Mouse (Mus musculus) common myeloid progenitor, adult 5-6 weeks (primary cell): ENCODE data around the gene 5830473C10Rik. TPM values are rescaled to one million over a fixed set of nuclear protein-coding genes. Genes with fewer than 3 reads are reported as not detected.
"Not testable (repeated sequence)": the region's sequence is repeated elsewhere in the genome, so short reads cannot be mapped to it uniquely, and the experiment has no call there.

ENCODE experiments used
- ATAC-seq: replicated peaks from 2 replicates; pipeline ENCODE4 v1.8.0; 2016; ENCODE audit warnings: low read depth, mild to moderate bottlenecking, moderate TSS enrichment, inconsistent platforms; ENCODE audit not compliant: poor library complexity, severe bottlenecking
- total RNA-seq: library from RNA; stranded (forward); fragments of 200-1000, 187-1606 nt; gene quantifications from 2 replicates; pipeline ENCODE4 v1.2.3, GENCODE M21; 2017

The 5830473C10Rik gene
- total RNA-seq, 1 experiment from 2014 or later: 0.09 TPM

DNA sequence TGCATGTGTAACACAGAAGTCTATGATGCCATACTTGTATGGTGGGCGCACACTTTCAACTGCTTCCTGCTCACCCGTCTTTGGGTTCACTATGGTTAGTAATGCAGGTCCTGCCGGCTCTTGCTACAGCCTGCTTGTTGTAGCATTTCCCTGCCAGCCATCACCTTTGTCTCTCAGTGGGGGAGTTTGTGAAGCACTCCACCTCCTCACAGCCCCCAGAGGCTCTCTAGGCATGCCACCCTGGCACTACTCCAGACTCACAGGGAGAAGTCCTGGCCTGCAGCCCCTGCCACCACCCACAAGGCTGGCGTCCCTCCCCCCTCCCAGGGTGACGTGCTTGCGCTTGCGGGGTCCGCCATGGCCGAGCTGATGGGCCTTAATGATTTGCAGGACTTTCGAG is 29.8 kb downstream of the 5830473C10Rik start:
- no peak for ATAC-seq

DNA sequence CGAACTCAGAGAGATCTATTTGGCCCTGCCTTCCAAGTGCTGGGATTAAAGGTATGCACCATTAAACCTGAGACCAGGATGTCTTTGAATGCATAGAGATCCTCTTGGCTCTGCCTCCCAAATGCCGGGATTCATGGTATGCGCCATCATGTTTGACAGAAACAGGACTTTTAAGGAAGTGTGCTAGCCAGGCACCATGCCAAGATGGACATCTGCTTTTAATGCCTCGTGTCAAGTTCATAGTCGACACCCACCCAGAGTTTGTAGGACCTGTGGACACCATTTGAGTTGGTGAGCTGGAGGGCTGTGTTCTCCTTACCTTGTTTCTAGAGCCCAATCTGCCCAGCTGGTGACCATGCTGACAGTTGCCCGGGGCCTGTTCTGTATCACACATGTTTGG is 31.0 kb downstream of the 5830473C10Rik start:
- no peak for ATAC-seq

DNA sequence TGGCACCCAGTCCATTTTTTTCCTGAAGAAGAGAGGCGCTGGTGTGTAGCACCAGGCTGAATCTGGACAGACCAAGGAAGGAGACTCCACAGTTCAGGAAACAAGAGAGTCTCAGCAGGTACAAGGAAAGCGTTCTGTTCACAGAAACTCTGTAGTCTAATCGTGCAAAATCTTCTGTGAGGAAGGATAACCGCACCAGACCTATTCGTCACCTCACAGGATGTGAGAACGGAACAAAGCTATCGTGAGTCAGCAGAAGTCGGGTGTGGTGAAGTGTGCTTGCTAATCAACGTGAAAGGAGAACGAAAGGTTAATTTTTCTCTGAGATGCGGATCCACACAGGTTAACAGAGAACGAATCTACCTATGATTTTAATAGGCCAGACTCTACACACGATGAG is 34.0 kb downstream of the 5830473C10Rik start:
- peak; percentile 96 for ATAC-seq

- no peak for ATAC-seq
Measured at GRCm38 (mm10) chr5:90596155-90596554, 35.2 kb downstream of the 5830473C10Rik start.

- peak; percentile 81; the same call in 1 of the 2 replicates for ATAC-seq
Measured at GRCm38 (mm10) chr5:90601469-90601868, 40.6 kb downstream of the 5830473C10Rik start.

DNA sequence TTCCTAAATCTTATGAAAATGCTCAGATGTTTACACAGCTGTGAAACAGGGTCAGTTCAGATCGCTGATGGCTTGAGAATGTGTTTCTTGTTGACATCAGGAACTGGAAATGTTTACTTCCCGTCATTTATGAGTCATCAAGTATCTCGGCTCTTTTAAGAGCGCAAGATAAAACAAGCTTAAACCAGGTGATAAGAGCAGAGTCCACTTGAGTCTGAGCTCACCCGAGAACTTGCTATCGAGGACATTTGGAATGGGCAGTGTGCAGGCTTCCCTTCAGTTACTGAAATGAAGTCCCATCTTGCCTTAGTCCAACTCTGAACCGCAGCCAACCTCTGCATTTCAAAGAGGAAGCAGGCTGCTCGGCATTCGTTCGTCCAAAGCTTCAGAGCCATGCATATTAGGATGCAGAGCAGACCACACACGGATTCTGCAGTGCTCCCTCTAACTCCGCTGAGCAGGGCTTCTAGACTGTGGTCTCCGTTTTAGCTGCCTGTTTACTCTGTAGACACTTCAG is 42.6 kb downstream of the 5830473C10Rik start:
- ATAC-seq: peak; percentile 68

- peak; percentile 87 for ATAC-seq
Measured at GRCm38 (mm10) chr5:90608906-90609305, 48.0 kb downstream of the 5830473C10Rik start.

- peak; percentile 20; the same call in 1 of the 2 replicates for ATAC-seq
Measured at GRCm38 (mm10) chr5:90611388-90611787, 50.5 kb downstream of the 5830473C10Rik start.

DNA sequence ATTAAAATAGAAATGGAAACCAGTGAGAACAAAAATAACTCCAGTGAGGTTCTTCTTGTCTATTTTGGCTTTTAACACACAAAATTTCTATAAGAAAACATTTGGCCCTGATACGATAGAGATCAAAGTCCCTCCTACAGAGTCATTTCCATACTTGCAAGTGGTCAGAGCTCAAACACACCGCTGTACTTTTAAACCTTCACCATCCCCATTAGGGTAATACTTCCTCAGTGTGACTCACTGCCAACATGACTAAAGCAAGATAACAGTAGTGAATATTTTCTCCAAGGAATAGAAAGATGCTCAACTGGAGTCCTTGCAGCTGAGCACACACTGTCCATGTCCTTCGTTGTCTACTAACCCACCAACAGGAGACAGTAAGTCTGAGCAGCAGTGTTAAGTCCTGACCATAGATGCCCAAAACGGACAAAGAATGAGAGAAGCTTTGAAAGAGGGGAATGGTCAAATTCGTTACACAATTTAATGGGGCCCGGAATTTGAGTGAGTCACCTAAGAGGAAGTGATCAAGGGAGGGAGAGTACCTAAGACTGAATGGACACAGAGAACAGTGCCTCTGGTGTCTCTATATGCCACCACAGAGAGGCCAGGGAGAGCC is 51.2 kb downstream of the 5830473C10Rik start:
- peak; percentile 46; the same call in 1 of the 2 replicates for ATAC-seq

- ATAC-seq: not testable (repeated sequence)
Measured at GRCm38 (mm10) chr5:90612751-90613150, 51.8 kb downstream of the 5830473C10Rik start.

GRCm38 (mm10) chr5:90617859-90618258 is 57.0 kb downstream of the 5830473C10Rik start:
- peak; percentile 32; the same call in 1 of the 2 replicates for ATAC-seq

DNA sequence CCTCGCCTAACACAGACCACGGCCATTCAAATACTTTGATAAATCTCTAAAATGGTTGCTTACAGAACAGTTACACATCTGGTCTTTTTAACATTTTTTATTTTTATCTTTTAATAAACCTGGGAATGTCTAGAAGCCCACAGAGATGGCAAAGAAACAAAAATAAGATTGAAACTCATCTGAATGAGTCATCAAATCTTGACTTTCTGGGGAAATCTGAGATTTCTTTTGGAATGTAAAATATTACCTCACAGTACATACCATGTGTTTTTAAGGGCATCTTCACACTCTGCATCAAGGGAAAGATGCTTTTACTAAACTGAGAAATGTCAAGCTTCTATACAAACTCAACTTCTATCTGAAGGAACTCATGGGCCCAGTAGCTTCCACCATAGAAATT is 60.4 kb downstream of the 5830473C10Rik start:
- no peak for ATAC-seq

- ATAC-seq: no peak
Measured at GRCm38 (mm10) chr5:90621726-90622125, 60.8 kb downstream of the 5830473C10Rik start.

DNA sequence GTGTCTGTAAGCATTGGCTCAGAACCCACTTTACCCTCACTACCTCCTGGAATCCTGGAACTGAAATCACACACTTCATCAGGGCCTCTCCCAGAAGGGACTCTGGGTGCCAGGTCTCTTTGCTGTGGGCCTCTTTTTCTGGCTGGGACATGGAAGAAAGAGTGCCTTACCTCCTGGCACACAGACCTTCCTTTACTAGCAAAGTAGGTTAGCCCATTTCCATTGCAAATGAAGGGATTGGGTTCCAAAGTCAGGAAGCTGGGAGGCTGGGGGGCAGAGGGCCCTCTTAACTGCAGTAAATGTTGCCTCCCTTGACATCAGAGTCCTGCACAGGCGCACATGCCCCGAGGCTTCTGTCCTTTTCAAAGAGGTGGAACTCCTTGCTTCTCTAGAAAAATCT is 62.3 kb downstream of the 5830473C10Rik start:
- ATAC-seq: no peak

DNA sequence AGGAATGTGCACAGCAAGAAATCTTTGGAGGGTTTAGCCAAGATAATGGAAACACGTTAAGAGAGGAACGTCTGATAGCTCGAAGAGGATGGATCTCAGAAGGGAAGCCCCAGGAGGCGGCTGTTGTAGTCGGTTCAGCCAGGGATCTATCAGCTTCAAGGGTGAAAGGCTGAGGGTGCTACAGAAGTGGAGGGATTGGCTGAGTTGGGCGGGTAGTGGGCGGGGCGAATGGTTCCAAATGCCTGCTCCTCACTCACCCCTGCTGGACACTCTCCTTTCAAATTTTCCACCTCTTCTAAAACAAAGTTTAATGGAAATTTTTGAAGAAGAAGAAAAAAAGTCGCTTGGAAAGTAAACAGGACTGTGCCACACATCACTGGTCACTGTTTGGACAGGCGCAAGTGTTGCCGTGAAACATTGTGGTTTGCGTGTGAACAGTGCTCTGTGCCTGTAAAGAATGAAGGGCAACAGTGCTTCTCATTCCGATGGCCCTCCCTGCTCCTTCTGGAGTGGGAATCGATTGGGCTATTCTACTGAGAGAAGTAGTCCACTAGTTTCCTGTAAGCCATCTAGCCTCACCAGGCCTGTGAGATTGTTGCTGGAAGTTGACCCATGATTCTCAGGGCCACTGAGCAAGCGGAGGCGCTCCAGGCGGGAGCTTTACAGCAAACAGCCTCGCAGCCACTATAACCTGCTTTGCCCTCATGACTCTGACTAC is 64.0 kb downstream of the 5830473C10Rik start:
- ATAC-seq: no peak

DNA sequence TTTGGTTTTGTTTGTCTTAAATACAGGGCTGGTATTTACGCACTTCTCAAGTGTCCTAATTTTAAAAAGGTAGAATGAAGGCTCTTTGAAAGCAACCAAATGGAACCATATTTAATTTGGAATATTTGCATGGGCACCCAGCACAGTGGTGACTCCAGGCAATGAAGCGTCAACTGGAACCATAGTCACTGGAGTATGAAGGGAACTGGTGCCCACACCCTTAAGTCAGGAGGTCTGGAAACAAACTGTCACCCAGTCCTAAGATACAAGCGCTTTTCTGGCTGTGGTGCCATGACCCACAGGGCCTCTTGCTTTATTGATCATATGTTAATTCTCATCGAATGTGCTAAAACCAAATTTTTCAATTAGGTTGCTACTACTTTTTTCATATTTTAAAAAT is 66.5 kb downstream of the 5830473C10Rik start:
- no peak for ATAC-seq

GRCm38 (mm10) chr5:90628011-90628410 is 67.1 kb downstream of the 5830473C10Rik start:
- no peak for ATAC-seq

GRCm38 (mm10) chr5:90628530-90628929 is 67.6 kb downstream of the 5830473C10Rik start:
- no peak for ATAC-seq

DNA sequence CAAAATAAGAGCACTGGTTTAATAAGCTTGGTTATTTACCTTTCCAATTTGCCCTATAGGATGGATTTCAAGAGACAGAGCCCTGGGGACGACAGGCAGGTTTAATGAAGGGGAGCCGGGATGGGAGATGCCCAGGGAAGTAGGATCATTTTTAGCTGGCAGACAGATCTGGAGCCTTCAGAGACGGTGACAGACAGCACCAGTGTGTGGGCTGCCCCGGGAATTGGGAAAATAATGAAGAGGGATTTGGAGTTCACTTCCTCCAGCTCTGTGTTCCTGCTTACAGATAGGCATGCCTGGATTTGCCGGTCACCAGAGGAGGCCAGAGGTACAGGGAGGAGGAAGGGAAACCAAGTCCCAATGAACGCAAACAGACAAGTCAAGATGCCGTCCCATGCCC is 74.0 kb downstream of the 5830473C10Rik start:
- ATAC-seq: no peak

DNA sequence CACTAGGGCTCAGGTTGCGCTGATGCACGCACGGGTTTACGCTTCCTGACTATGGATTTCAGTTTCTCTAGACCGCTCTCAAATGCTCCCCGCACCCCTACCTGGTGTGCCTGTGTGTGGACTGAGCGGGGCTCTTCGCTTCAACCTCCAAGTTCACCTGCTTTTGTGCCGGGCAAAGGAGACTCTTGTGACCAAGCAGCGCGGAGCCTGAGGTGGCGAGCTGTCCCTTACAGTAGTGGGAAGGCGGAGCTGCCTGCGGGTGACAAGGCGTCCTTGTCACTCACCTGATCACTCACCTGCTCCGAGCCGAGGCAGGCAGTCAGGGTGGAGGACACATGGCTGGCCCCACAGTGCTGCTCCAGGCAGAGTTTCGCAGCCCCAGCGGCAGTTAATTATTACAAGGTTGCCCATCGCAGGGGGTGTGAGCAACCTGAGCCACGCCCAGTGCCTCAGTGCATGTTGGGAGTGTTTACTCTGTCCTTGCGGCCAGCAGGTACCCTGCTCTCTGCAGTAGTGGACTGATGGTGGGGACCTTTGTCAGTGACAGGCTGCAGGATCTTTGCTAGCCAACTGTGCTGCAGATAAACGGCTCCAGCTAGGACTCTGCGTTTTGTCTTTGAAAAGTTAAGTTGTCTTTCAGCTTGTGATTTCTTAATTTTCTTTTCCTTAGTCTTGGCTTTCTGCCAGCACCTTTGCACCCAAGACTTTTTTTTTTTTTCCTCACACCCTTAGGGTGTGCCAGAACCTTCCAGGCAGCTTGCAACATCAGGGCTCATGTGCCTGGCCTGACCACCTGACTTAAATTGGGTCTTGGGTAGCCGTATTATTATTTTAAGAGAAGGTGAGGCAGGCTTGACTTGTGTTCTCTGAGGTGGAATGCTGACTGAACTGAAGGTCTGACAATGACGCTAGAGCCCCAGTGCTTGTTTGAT is 79.6 kb downstream of the 5830473C10Rik start, which contains the start of gene Rassf6:
Gene Rassf6 (minus strand): TSS at position 372 of the 932 bp plus-strand sequence.
- peak; percentile 88 for ATAC-seq
